Mouse (Mus musculus) forebrain, embryonic 12.5 days (tissue): Measurements from ENCODE around the gene Rhof. TPM values are rescaled to one million over a fixed set of nuclear protein-coding genes. Genes with fewer than 3 reads are reported as not detected.

Experiments used
- ATAC-seq: fragments of 200-750 bp; cut with Nextera tagmentation; 2 replicates; pipeline ENCODE4 v1.8.0; 2017; ENCODE audit warnings: moderate TSS enrichment; ENCODE audit not compliant: low FRiP score
- H3K27ac ChIP-seq: fragments of 300-500 bp; sonication (generic); 2 replicates; pipeline ENCODE4 v1.5.1; 2016; ENCODE audit warnings: mild to moderate bottlenecking
- H3K27me3 ChIP-seq: fragments of 300-500 bp; sonication (generic); 2 replicates; pipeline ENCODE4 v1.6.1; 2016; ENCODE audit warnings: mild to moderate bottlenecking
- H3K36me3 ChIP-seq: fragments of 300-500 bp; sonication (generic); replicated peaks from 2 replicates; pipeline ENCODE4 v1.6.1; 2016; ENCODE audit warnings: mild to moderate bottlenecking
- H3K4me1 ChIP-seq: fragments of 300-500 bp; sonication (generic); 2 replicates; pipeline ENCODE4 v1.6.1; 2016
- H3K4me2 ChIP-seq: fragments of 300-500 bp; sonication (generic); 2 replicates; pipeline ENCODE4 v1.6.1; 2016; ENCODE audit warnings: mild to moderate bottlenecking, moderate library complexity
- H3K4me3 ChIP-seq: fragments of 300-500 bp; sonication (generic); replicated peaks from 2 replicates; pipeline ENCODE4 v1.5.1; 2016; ENCODE audit warnings: mild to moderate bottlenecking
- H3K9ac ChIP-seq: fragments of 300-500 bp; sonication (generic); 2 replicates; pipeline ENCODE4 v1.6.1; 2016; ENCODE audit warnings: mild to moderate bottlenecking
- H3K9me3 ChIP-seq: fragments of 300-500 bp; sonication (generic); 2 replicates; pipeline ENCODE4 v1.6.1; 2016
- WGBS: fragments of 180-500 bp; shearing (Covaris S2); methylation state at CpG from one replicate; pipeline ENCODE4 v1.1.7; 2016; 5-methylcytosine and 5-hydroxymethylcytosine counted together
- polyA plus RNA-seq: library from polyadenylated mRNA; unstranded; fragments of >200 nt; fragmentation: Nextera tagmentation; extraction: Ambion mirVana; gene quantifications from 2 replicates; pipeline ENCODE4 v1.2.1, GENCODE M21; 2016

The Rhof gene
- polyA plus RNA-seq, 1 experiment from 2014 or later: 2.8 TPM

- Histone ChIP-seq H3K27ac (peak overlapping the region; percentile 100), H3K4me1 (peaks cover 50% of the 10 kb centered on the region), H3K4me2 (peak overlapping the region; percentile 100), H3K36me3 (peaks cover 16% of the 10 kb centered on the region), H3K9me3 (no peaks in the 10 kb centered on the region), H3K27me3 (no peaks in the 10 kb centered on the region), H3K9ac (peak overlapping the region; percentile 99), H3K4me3 (peak overlapping the region; percentile 81)
- ATAC-seq: peak; percentile 49
- WGBS: under 1% methylated on average over 34 of the region's 40 CpGs
Observed at GRCm38 (mm10) chr5:123138230-123138911, 5.9 kb upstream of the Rhof start.

- H3K36me3 ChIP-seq: peaks cover 16% of the 10 kb centered on the region
- H3K4me3 ChIP-seq: peak overlapping the region; percentile 81
- peaks cover 55% of the 10 kb centered on the region for H3K4me1 ChIP-seq
- no peaks in the 10 kb centered on the region for H3K9me3 ChIP-seq
- H3K27me3 ChIP-seq: no peaks in the 10 kb centered on the region
- peak overlapping the region; percentile 99 for H3K9ac ChIP-seq
- H3K27ac ChIP-seq: peak overlapping the region; percentile 100
- WGBS: 0% methylated on average over 6 of the region's 6 CpGs
- peak overlapping the region; percentile 100 for H3K4me2 ChIP-seq
- no peak for ATAC-seq
Observed at GRCm38 (mm10) chr5:123137910-123138229, 5.4 kb upstream of the Rhof start.

- WGBS: under 1% methylated on average over 20 of the region's 20 CpGs
- Histone ChIP-seq H3K27me3 (no peaks in the 10 kb centered on the region), H3K4me1 (peaks cover 61% of the 10 kb centered on the region), H3K9ac (peak overlapping the region; percentile 99), H3K9me3 (no peaks in the 10 kb centered on the region), H3K4me2 (peak overlapping the region; percentile 100), H3K36me3 (peaks cover 16% of the 10 kb centered on the region), H3K4me3 (peak overlapping the region; percentile 81), H3K27ac (peak overlapping the region; percentile 100)
- no peak for ATAC-seq
Observed at GRCm38 (mm10) chr5:123137044-123137909, 4.8 kb upstream of the Rhof start.

GRCm38 (mm10) chr5:123136361-123137043, 4.0 kb upstream of the Rhof start:
- Histone ChIP-seq H3K4me1 (peaks cover 69% of the 10 kb centered on the region), H3K36me3 (peaks cover 18% of the 10 kb centered on the region), H3K27ac (peak overlapping the region; percentile 100), H3K9me3 (no peaks in the 10 kb centered on the region), H3K9ac (peak overlapping the region; percentile 99), H3K27me3 (peaks cover 3% of the 10 kb centered on the region; the same call in 1 of the 2 replicates), H3K4me2 (peak overlapping the region; percentile 100), H3K4me3 (peak overlapping the region; percentile 81)
- WGBS: under 1% methylated on average over 13 of the region's 13 CpGs
- no peak for ATAC-seq

GRCm38 (mm10) chr5:123135471-123136360, 3.2 kb upstream of the Rhof start:
- no peaks in the 10 kb centered on the region for H3K9me3 ChIP-seq
- peaks cover 73% of the 10 kb centered on the region for H3K4me1 ChIP-seq
- H3K4me2 ChIP-seq: peak overlapping the region; percentile 100
- peaks cover 23% of the 10 kb centered on the region for H3K36me3 ChIP-seq
- peak overlapping the region; percentile 81 for H3K4me3 ChIP-seq
- H3K27me3 ChIP-seq: peaks cover 7% of the 10 kb centered on the region; the same call in 1 of the 2 replicates
- WGBS: 5% methylated on average over 30 of the region's 30 CpGs
- ATAC-seq: no peak
- H3K27ac ChIP-seq: peak overlapping the region; percentile 100
- peak overlapping the region; percentile 99 for H3K9ac ChIP-seq

GRCm38 (mm10) chr5:123134875-123135382, 2.4 kb upstream of the Rhof start:
- peaks cover 31% of the 10 kb centered on the region for H3K36me3 ChIP-seq
- 19% methylated on average over 8 of the region's 8 CpGs for WGBS
- no peaks in the 10 kb centered on the region for H3K9me3 ChIP-seq
- peak overlapping the region; percentile 99 for H3K9ac ChIP-seq
- ATAC-seq: no peak
- H3K27ac ChIP-seq: peak overlapping the region; percentile 100
- H3K4me3 ChIP-seq: peak overlapping the region; percentile 81
- peaks cover 7% of the 10 kb centered on the region; the same call in 1 of the 2 replicates for H3K27me3 ChIP-seq
- peaks cover 73% of the 10 kb centered on the region for H3K4me1 ChIP-seq
- peak overlapping the region; percentile 100 for H3K4me2 ChIP-seq

GRCm38 (mm10) chr5:123134186-123134874, 1.8 kb upstream of the Rhof start:
- Histone ChIP-seq H3K27me3 (peaks cover 7% of the 10 kb centered on the region; the same call in 1 of the 2 replicates), H3K4me3 (peak overlapping the region; percentile 81), H3K4me2 (peak overlapping the region; percentile 100), H3K9ac (peak overlapping the region; percentile 99), H3K4me1 (peaks cover 73% of the 10 kb centered on the region), H3K9me3 (no peaks in the 10 kb centered on the region), H3K36me3 (peaks cover 36% of the 10 kb centered on the region), H3K27ac (peak overlapping the region; percentile 100)
- WGBS: 38% methylated on average over 13 of the region's 13 CpGs
- no peak for ATAC-seq

- Histone ChIP-seq H3K4me1 (peaks cover 73% of the 10 kb centered on the region), H3K27me3 (peaks cover 7% of the 10 kb centered on the region; the same call in 1 of the 2 replicates), H3K36me3 (peaks cover 42% of the 10 kb centered on the region), H3K4me3 (peak overlapping the region; percentile 13), H3K9me3 (no peaks in the 10 kb centered on the region), H3K4me2 (peak overlapping the region; percentile 100), H3K9ac (peak overlapping the region; percentile 99), H3K27ac (peak overlapping the region; percentile 100)
- 0 out of 2 replicates have a peak, but pooled peaks have one; percentile 3 for ATAC-seq
- 22% methylated on average over 6 of the region's 7 CpGs for whole genome bisulfite sequencing
Observed at GRCm38 (mm10) chr5:123133784-123134143, 1.3 kb upstream of the Rhof start.

- H3K9ac ChIP-seq: no peak overlapping the region
- H3K4me1 ChIP-seq: peaks cover 71% of the 10 kb centered on the region
- H3K4me2 ChIP-seq: peak overlapping the region; percentile 100
- H3K27me3 ChIP-seq: peaks cover 7% of the 10 kb centered on the region; the same call in 1 of the 2 replicates
- ATAC-seq: peak; percentile 6; the same call in 1 of the 2 replicates
- H3K9me3 ChIP-seq: no peaks in the 10 kb centered on the region
- H3K4me3 ChIP-seq: peak overlapping the region; percentile 13
- WGBS: 19% methylated on average over 18 of the region's 18 CpGs
- peak overlapping the region; percentile 100 for H3K27ac ChIP-seq
- H3K36me3 ChIP-seq: peaks cover 46% of the 10 kb centered on the region
Observed at GRCm38 (mm10) chr5:123133083-123133783, 741 bp upstream of the Rhof start.

GRCm38 (mm10) chr5:123130814-123131148, 1.7 kb downstream of the Rhof start:
- peaks cover 7% of the 10 kb centered on the region; the same call in 1 of the 2 replicates for H3K27me3 ChIP-seq
- H3K9ac ChIP-seq: no peak overlapping the region
- no peak overlapping the region for H3K4me2 ChIP-seq
- no peaks in the 10 kb centered on the region for H3K9me3 ChIP-seq
- H3K4me1 ChIP-seq: peaks cover 47% of the 10 kb centered on the region
- no peak for ATAC-seq
- H3K27ac ChIP-seq: no peak overlapping the region
- WGBS: 90% methylated on average over 5 of the region's 5 CpGs
- H3K4me3 ChIP-seq: no peak overlapping the region
- H3K36me3 ChIP-seq: peaks cover 45% of the 10 kb centered on the region
